Mouse (Mus musculus): Measurements from ENCODE around the gene Pcdh8.

The Pcdh8 gene

GRCm38 (mm10) chr14:79771094-79771535, at the start of gene Pcdh8:
Gene Pcdh8, minus strand, starts transcription at chr14:79771312.
- ATAC-seq (ENCODE audit: low TSS enrichment): peak; percentile 86

- no peak for ATAC-seq (ENCODE audit: low TSS enrichment)
Measured at GRCm38 (mm10) chr14:79814709-79815108, 43.6 kb upstream of the Pcdh8 start.

DNA sequence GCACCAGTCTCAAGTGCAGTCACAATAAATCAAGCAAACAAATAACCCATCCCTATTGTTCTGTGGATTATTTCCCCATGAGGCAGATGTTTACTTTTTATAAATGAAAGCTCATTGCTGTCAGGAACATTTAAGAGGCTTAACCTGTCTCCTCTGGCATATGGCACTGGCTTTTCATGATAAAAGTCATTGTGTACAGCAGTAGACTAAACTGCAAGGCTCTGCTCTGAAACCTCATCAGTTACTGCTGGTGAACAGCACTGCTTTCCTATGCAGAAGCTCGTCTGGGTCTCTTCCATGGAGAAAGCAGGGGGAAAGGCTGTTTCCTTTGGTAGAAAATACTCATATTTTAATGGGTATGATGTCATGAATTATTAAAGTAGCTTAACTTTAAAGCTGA, 43.0 kb upstream of the Pcdh8 start:
- no peak for ATAC-seq (ENCODE audit: low TSS enrichment)

- ATAC-seq (ENCODE audit: low TSS enrichment): peak; percentile 69
Measured at GRCm38 (mm10) chr14:79793179-79793578, 22.1 kb upstream of the Pcdh8 start.

GRCm38 (mm10) chr14:79789535-79789934, 18.4 kb upstream of the Pcdh8 start:
- no peak for ATAC-seq (ENCODE audit: low TSS enrichment)

DNA sequence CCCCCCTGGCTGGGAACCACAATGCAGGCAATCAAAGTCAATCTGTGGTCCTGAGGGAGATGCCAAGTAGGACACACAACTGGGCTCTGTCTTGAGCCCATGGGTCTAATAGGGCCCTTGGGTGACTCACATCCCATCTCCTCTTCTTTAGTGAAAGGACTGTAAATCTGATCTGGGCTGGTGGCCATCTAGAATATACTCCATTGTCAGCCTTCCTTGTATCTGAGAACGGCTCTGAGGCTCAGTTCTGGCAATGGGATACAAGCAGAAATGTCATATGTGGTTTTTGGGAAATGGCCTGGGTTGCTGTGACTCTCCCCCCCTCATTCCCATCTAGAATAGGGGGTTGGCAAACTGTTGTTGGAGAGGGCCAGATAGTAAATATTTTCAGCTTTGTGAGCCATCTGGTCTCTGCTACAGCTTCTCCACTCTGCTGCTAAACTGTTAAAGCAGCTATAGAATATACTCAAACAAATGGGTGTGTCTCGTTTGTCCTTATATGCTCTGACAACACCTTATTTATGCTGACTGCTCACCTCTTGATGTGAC, 17.6 kb upstream of the Pcdh8 start:
- no peak for ATAC-seq (ENCODE audit: low TSS enrichment)

DNA sequence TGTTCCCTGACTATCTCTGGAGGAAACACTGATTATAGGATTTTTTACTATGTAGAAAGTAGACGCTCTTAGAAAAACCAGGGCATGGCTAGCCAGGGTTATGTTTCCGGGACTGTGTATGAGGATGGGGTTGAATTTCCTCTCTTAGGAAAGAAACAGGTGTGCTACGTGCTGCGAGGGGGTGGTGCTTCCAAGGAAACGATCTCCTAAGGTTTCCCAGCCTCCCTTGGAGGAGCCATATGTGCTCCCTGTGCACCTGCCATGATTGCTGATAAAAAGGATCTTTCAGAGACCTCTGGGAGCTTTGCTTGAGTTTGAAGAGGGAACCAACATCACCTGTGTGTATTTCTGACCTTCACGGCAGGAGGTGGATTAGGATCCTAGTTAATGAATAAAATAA, 16.8 kb upstream of the Pcdh8 start:
- ATAC-seq (ENCODE audit: low TSS enrichment): no peak

GRCm38 (mm10) chr14:79785400-79785799, 14.3 kb upstream of the Pcdh8 start:
- ATAC-seq (ENCODE audit: low TSS enrichment): no peak

DNA sequence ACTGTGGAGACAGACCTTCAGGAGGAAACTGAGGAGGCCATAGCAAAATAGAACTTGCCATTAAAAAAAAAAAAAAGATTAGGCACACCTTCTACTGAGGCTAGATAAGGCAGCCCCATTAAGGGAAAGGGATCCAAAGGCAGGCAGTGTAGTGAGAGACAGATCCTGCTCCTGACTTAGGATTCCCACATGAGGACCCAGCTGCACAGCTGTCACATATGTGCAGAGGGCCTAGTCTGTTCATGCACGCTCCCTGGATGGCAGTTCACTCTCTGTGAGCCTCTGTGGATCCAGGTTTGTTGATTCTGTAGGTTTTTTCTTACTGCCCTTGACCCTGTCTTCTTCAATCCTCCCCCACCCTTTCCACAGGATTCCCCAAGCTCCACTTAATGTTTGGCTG, 9.8 kb upstream of the Pcdh8 start:
- no peak for ATAC-seq (ENCODE audit: low TSS enrichment)

DNA sequence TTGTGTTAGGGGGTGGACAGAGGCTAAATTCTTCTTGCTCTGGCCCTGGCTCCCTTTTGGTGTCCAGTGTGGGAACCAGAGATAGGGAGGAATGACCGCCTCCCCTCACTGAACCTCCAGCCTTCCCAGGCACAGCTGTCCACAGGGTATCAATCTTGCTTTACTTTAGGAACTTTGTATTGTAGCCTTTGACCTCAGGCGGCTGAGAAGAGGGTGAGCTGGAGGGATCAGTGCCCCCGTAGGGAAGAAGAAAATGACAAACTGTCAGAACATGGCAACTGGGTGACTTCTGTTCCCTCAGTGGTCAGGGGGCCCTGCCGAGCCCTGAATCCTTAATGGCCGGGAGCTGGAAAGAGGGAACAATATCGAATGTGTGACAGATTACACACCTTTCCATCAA, 9.2 kb upstream of the Pcdh8 start:
- ATAC-seq (ENCODE audit: low TSS enrichment): no peak

DNA sequence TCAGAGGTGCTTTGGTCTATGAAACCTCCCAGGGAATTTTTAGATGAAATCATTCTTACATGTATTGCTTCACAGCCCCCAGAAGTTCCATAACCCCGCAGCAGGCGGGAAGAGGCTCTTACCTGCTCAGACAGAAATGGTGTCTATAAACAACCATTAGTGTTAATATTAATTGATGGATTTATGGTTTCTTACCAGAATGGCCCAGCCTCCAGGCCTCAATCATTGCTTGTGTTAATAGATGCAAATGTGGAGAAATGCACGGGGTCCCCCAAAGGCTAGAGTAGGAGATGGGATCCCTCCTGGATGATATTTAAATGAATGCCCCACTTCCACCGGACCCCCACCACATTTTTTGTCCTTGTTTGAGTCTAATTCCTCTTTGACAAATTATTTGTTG, 8.7 kb upstream of the Pcdh8 start:
- ATAC-seq (ENCODE audit: low TSS enrichment): no peak

DNA sequence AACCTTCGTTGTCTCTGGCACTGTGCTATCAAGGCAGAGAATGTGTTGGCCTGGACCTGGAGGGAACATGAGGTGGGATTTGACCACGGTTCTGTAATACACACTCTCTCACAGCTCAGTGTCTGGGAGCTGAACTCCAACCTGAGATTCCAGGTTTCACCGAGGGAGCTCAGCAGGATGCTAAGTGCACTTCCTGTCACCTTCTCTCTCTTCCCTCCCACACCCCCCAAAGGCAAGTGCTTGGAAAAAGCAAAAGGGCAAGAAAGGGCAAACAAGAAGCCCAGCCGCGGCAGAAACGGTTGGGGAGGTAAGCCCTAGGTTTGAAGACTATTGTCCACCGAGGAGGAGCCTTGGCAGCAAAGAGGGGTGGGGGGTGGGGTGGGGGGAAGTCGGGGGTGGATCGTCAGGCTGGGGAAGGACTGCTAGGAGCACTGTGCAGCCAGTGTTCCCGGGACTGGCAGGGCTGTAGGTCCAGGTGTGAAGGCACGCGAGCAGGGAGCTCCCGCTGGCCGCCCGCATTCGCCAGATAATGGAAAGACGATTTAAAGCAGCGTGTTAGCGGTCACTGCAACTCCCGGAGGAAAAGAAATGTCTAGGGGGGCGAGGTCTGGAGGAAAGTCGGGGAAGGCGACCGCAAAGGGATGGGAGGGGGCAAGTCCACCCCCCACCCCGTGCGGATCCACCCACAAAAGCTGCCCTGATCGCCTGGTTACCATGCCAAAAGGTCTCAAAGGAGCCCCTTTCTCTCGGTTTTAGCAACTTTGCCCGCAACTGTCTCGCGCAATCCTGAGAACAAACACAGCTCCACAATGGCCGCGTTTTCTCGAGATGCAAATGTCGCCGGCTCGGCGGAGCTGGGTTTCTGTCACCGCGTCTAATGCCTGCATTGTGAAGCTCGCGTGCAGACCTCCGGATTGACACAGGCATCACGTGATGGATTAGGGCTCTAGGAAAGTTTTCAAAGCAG, 2.6 kb upstream of the Pcdh8 start:
- ATAC-seq (ENCODE audit: low TSS enrichment): no peak

- no peak; the same call in 1 of the 2 replicates for ATAC-seq (ENCODE audit: low TSS enrichment)
Measured at GRCm38 (mm10) chr14:79771802-79772511, 845 bp upstream of the Pcdh8 start.

DNA sequence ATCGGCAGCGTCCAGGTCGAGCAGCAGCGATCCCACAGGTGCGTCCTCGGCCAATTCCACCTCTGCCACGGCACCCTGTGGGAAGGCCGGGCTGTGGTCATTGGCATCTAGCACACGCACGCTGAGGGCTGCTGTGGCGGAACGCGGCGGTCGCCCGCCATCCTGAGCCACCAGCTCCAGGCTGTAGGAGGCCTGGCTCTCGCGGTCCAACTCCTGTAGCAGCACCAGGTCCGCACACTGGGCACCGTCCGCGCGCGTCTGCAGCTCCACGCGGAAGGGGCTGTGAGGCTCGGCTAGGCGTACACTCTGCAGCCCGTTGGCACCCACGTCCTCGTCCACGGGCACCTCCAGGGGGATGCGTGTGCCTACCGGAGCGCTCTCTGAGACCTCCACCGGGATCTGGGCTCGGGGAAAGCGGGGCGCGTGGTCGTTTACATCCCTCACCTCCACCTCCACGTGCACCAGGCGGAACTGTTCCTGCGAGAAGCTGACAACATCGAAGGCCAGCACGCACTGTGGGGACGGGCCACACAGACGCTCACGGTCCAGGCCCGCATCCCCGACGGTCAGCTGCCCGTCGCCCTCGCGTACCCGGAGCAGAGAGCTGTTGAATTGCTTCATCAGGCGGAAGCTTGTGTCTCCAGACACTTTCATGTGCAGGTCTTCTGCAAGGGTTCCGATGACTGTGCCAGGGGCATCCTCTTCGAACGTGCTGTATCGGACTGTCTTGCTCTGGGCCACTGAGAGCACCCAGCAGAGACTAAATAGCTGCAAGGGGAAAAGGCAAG, 612 bp downstream of the Pcdh8 start:
- 0 out of 2 replicates have a peak, but pooled peaks have one; percentile 4 for ATAC-seq (ENCODE audit: low TSS enrichment)

- 0 out of 2 replicates have a peak, but pooled peaks have one; percentile 14 for ATAC-seq (ENCODE audit: low TSS enrichment)
Measured at GRCm38 (mm10) chr14:79769618-79770017, 1.5 kb downstream of the Pcdh8 start.

DNA sequence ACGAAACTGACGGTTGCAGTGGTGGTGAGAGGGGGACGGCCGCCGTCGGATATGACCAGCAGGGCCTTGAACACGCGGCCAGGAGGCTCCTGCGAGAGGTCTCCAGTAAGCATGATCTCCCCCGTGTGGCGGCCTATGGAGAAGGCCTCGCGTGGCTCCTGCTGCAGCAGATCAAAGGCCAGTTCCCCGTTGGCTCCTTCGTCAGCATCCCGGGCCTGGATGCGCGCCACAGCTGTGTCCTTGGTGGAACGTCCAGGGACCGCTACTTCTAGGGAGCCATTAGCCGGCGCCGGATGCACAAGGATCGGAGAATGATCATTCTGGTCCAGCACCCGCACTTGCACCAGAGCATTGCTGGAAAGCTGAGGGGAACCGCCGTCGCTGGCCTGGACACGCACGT, 2.1 kb downstream of the Pcdh8 start:
- no peak for ATAC-seq (ENCODE audit: low TSS enrichment)

- ATAC-seq (ENCODE audit: low TSS enrichment): no peak
Measured at GRCm38 (mm10) chr14:79768076-79768830, 2.9 kb downstream of the Pcdh8 start.

DNA sequence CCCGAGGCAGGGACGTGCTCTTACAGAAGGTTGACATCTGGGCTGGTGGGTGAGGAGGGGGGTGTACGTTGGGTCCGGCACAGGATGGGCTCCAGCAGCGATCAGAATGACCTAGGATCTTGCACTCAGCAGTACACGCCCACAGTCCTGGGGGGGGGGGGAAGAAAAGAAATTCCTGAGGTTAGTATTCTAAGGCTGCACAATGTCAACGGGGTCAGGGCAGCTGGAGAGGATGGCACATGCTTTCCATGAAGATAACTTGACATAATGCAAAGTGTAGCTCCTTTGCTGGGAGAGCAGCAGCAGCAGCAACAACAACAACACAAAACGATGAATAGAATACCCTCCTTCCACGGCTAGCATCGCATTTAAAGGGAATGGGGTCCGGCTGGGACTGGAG, 3.5 kb downstream of the Pcdh8 start:
- ATAC-seq (ENCODE audit: low TSS enrichment): no peak

DNA sequence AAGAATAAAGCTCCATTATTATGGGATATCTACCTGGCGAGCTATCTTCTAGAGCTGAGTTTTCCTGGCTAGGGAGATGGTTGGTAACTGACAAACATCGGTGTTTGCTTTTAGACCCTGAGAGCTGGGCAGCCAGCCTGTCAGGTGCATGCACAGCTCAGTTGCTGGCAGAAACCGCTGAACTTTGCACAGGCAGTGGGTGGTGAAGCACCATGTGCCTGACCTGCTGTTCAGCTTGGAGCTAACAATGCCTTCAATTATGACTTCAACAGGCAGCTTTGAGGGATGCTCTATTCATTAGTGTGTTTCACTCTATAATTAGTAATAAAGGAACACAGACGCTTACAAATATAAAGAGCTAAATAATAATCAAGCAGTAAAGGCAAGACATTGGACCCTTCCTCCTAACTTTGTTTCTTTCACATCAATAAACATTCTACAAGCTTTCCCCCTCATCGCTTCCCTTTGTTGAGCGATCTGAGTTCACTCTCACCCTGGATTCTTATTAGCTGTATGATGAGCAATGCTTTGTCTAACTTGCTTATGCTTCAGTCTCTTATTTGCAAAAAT, 5.8 kb downstream of the Pcdh8 start:
- no peak for ATAC-seq (ENCODE audit: low TSS enrichment)

DNA sequence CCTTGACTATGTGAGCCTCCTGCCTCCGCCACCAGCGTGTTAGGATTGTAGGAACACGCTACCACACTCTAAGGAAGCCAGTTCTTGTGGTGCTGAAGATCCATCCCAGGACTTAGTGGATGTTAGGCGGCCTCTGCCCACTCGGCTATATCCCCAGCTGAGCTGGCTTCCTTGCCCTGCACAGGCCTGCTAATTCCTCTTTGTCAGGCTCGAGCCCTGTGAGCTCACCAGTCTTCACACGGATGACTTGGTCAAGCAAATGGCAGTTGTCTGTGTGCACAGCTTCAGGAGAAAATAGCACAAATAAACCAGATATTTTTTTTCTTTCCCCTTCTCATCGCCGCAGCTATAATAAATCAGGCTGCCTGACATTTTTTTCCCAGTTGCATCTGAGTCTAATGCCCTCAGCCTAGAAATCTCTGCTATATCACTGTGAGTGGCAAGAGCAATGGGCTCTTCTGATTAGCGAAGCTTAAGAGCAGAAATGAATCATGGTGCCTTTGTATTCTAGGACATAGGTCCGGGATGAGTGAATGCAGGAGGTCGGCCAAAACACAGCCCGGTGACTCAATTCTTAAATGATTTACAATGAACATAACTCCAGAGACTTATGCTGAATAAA, 16.4 kb downstream of the Pcdh8 start:
- no peak for ATAC-seq (ENCODE audit: low TSS enrichment)
